Mouse (Mus musculus): ENCODE data around the gene Fam69a. TPM values are rescaled to one million over a fixed set of nuclear protein-coding genes. Genes with fewer than 3 reads are reported as not detected.

Gene Fam69a
- polyA plus RNA-seq, 1 experiment = 0.94 TPM

DNA sequence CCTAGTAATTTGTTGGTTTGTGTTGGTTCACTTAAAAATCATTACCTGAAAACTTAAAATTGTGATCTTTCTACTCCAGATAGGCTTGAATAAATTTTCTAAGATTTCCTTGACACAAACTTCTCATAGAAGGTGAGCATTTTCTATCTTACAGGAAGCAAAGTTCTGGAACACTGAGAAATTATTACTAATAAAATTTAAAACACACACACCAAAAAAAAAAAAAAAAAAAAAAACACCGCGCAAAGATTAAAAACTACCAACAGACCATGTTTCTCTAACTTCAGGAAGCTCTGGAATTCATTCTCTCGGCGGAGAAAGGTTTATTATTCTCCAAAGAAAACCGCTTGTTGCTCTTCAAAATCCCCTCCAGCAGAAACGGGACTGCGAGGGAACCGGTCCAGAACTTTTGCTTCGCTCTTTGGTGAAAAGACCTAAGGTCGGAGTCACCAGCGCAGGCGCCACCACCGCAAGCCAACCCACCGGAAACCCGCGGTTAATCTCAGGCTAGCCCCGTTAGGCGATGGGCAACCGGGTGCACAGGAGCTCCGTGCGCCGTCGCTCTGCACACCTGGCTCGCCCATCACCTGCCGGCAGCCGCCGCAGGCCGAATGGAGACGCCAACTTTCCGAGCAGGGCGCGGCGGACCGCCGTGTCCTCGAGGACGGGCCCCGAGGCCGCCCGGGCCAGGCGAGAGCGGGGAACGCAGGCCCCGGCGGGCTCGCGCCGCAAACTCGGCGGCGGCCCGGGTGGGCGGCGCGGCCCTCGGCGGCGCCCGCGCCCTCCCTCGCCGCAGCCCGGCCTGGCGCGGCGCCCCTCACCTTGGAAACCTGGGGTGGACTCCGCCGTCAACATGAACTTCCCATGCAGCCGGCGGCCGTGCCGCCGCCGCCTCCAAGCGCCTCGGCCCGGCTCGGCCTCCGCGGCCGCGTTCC lies 118.6 kb downstream of the Fam69a start:
- Histone ChIP-seq H3K27me3 (replicated peaks) (peaks cover 84% of the 10 kb centered on the region), H3K36me3 (replicated peaks; ENCODE audit: low read length) (no peaks in the 10 kb centered on the region), H3K9me3 (0 out of 2 replicates have a peak, but pooled peaks cover under 1% of the 10 kb centered on the region), H3K4me1 (peaks cover 15% of the 10 kb centered on the region), H3K4me3 (replicated peaks) (peak overlapping the region; percentile 91)
- TF ChIP-seq FLI1 (IDR thresholded peaks at IDR 0.05; ENCODE audit: low read length) = no peak
- TF ChIP-seq GATA1 (IDR thresholded peaks at IDR 0.05; ENCODE audit: borderline replicate concordance, low read length) = no peak

DNA sequence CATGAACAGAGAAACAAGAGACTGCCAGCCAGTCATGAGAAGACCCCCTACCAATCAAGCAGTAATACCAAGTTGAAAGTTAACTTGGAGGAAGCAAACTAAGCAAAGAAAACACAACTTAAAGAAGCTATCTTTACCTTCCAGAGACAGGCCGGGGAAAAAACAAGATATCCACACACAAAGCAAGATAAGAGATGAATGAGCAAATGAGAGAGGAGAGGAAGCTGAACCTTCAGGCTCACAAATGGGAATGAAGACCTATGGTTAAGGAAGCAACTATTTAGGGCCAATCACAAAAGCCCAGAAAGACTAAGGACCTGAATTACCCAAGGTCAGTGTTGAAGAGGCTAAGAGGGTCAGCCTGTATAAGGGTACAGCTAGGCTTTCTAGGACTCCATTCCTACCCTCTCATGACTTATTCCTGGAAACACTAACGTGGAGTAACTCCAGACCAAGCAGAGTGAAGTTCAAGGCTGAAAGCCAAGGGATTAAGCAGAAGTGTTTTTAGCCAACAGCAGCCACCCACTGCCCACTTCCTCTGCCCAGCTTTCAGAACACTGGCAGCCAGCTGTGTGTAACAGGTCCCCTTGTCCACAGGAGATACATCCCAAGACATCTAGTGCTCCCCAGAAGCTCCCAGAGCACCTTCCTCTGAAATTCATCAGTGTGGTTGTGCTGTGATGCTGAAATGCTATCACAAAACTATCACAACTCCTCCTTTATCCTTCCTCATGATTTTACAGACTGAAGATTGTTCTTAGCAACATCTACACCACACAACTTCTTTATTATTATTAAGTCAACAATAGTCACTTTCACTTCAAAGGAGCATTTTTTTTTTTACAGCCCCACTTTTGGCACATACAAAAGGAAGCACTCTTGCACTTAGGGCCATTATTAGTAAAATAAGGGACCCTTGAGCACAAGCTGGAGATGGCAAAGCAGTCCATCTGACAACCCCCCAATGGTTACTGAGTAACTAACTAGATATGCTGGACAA lies 120.5 kb downstream of the Fam69a start:
- Histone ChIP-seq H3K4me3 (replicated peaks) (no peak overlapping the region), H3K4me1 (peaks cover 15% of the 10 kb centered on the region), H3K9me3 (peaks cover 3% of the 10 kb centered on the region; the same call in 1 of the 2 replicates), H3K36me3 (replicated peaks; ENCODE audit: low read length) (no peaks in the 10 kb centered on the region), H3K27me3 (replicated peaks) (peaks cover 76% of the 10 kb centered on the region)
- no peak for TF ChIP-seq GATA1 (IDR thresholded peaks at IDR 0.05; ENCODE audit: borderline replicate concordance, low read length)
- no peak for TF ChIP-seq FLI1 (IDR thresholded peaks at IDR 0.05; ENCODE audit: low read length)

DNA sequence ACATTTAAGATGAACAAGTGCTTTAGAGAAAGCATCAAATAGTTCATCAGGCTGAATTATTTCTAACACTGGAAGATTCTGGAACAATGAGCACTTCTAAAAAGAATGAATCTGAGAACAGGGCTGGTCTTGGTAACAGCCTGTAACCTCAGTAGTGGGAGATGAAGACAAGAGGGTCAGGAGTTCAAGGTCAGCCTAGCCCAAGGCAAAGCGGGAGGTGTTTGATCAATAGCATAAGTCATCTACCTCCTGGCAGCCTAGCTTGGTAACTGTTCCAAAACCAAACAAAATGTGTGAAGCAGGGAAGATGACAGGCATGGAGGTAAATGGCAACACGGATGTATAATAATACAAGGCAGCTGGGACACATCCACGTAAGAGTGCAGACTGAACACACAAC lies 122.9 kb downstream of the Fam69a start:
- no peaks in the 10 kb centered on the region for H3K36me3 ChIP-seq (replicated peaks; ENCODE audit: low read length)

DNA sequence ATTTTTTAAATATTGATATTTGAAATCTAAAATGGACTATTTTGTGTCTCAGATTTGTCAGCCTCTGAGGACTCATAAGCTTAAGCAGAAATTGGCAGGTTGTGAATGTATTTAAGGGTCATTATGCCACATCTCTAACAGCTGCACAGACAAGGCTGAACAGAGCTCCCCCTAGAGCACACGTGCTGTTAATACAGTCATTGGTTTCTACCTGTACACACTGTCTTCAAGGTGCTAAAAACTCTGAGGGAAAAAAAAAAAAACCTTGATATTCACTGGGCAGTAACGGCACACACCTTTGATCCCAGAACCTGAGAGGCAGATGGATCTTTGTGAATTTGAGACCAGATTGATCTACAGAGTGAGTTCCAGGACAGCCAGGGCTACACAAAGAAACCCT lies 127.9 kb downstream of the Fam69a start:
- Histone ChIP-seq H3K4me1 (peaks cover under 1% of the 10 kb centered on the region), H3K4me3 (replicated peaks) (no peak overlapping the region), H3K36me3 (replicated peaks; ENCODE audit: low read length) (no peaks in the 10 kb centered on the region), H3K9me3 (peaks cover 3% of the 10 kb centered on the region; the same call in 1 of the 2 replicates), H3K27me3 (replicated peaks) (peaks cover 11% of the 10 kb centered on the region)
- no peak for TF ChIP-seq GATA1 (IDR thresholded peaks at IDR 0.05; ENCODE audit: borderline replicate concordance, low read length)
- TF ChIP-seq FLI1 (IDR thresholded peaks at IDR 0.05; ENCODE audit: low read length) = no peak

More for the DNA sequence above, 122.9 kb downstream of the Fam69a start:
- H3K27me3 ChIP-seq (replicated peaks) = peaks cover 54% of the 10 kb centered on the region
- H3K4me3 ChIP-seq (replicated peaks) = no peak overlapping the region
- H3K4me1 ChIP-seq = peaks cover 12% of the 10 kb centered on the region
- TF ChIP-seq FLI1 (IDR thresholded peaks at IDR 0.05; ENCODE audit: low read length) (no peak), GATA1 (IDR thresholded peaks at IDR 0.05; ENCODE audit: borderline replicate concordance, low read length) (no peak)
- H3K9me3 ChIP-seq = peaks cover 3% of the 10 kb centered on the region; the same call in 1 of the 2 replicates

Other genes starting within 250 kb of the Fam69a start
- not detected in 2 replicates for gene Ube2d2b, start 157.0 kb downstream of the Fam69a start, polyA plus RNA-seq (2012; ENCODE audit: insufficient read depth, low replicate concordance)
- 0.20 TPM in 1 of 2 replicates, not detected in the other for gene Evi5, start 112.0 kb downstream of the Fam69a start, polyA plus RNA-seq (2012; ENCODE audit: insufficient read depth, low replicate concordance)
- gene Rpl5, start 86.6 kb downstream of the Fam69a start, polyA plus RNA-seq (2012; ENCODE audit: insufficient read depth, low replicate concordance) = 21.3 and 79.1 TPM in 2 replicates
- gene Mtf2, start 78.6 kb upstream of the Fam69a start, polyA plus RNA-seq (2012; ENCODE audit: insufficient read depth, low replicate concordance) = 5.8 and 11.6 TPM in 2 replicates
- 18.5 and 35.6 TPM in 2 replicates for gene Tmed5, start 145.5 kb upstream of the Fam69a start, polyA plus RNA-seq (2012; ENCODE audit: insufficient read depth, low replicate concordance)
- gene Ccdc18, start 145.8 kb upstream of the Fam69a start, polyA plus RNA-seq (2012; ENCODE audit: insufficient read depth, low replicate concordance) = 0.30 TPM in 1 of 2 replicates, not detected in the other